Mouse (Mus musculus): ENCODE data around the gene Arhgef25. TPM values are rescaled to one million over a fixed set of nuclear protein-coding genes. Genes with fewer than 3 reads are reported as not detected.
A peak's percentile ranks its signal among the peaks of the same experiment; 100 is the strongest.
"Not testable (repeated sequence)": the region's sequence is repeated elsewhere in the genome, so short reads cannot be mapped to it uniquely, and the experiment has no call there.

The Arhgef25 gene
- polyA plus RNA-seq, 1 experiment, result 36.7 TPM

DNA sequence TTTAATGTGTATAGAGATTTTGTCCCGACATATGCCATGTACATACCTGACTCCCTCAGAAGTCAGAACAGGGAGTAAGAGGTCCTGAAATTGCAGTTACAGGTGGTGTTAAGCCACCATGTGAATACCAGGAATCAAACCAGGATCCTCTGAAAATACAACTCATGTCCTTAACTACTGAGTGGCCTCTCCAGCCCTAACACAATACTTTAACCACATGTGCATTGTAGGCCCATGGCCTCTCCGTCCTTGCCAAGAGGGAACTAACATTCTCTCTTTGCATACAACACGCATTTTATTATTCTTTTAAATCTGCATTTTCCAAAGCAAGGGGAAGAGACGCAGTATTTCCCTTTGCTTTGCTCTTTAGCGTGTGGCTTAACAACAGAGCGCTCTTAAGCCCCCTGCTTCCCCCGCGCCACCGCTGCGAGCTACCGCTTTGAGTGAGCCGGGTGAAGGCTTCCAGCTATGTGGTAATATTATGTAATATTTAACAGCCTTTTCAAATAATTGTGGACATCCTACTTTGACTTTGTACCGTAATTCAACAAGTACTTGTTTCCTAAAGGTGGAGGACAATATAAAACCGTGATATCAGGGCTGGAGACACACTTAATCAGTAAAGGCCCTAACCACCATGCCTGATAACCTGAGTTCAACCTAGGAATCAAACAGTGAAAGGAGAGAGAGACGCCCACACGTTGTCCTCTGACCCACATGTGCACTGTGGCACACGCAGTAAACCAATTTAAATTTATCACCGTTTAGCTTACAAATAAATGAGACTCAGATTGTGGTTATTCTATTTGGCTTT is 51.3 kb downstream of the Arhgef25 start:
- no peak for DNase-seq
- H3K4me3 ChIP-seq (replicated peaks; ENCODE audit: extremely low read depth, low read depth, low read length), result no peak overlapping the region
- H3K4me1 ChIP-seq (ENCODE audit: control insufficient read depth, insufficient read depth, low read length), result no peaks in the 10 kb centered on the region
- no peak for TF ChIP-seq POLR2A (IDR thresholded peaks at IDR 0.05; ENCODE audit: borderline replicate concordance, extremely low read depth, low read depth, low read length)
- WGBS, result 71% methylated on average over 18 of the region's 18 CpGs

DNA sequence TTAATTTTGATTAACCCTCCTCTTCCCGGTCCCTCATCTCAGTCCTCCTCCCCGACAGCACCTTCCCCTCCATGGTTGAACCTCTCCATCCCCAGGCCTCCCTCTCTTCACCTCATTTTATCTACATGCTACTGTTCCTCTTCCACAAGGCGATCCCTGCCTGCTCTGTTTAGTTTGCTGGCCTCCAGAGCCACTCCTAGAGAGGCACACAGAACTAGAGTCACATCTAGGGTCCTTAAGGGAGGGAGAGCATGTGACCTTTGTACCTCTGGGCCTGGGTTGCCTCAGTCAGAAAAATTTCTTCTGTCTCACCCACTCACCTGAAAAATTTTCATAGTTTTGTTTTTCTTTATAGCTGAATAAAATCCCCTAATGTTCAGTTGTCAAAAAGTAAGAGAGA is 52.0 kb downstream of the Arhgef25 start:
- H3K4me3 ChIP-seq (replicated peaks; ENCODE audit: extremely low read depth, low read depth, low read length), result no peak overlapping the region
- no peak for DNase-seq
- H3K4me1 ChIP-seq (ENCODE audit: control insufficient read depth, insufficient read depth, low read length), result no peaks in the 10 kb centered on the region
- TF ChIP-seq CTCF (IDR thresholded peaks at IDR 0.05; ENCODE audit: insufficient read depth, low read length), result no peak
- no peak for TF ChIP-seq POLR2A (IDR thresholded peaks at IDR 0.05; ENCODE audit: borderline replicate concordance, extremely low read depth, low read depth, low read length)
- WGBS, result 72% methylated on average over 3 of the region's 3 CpGs

DNA sequence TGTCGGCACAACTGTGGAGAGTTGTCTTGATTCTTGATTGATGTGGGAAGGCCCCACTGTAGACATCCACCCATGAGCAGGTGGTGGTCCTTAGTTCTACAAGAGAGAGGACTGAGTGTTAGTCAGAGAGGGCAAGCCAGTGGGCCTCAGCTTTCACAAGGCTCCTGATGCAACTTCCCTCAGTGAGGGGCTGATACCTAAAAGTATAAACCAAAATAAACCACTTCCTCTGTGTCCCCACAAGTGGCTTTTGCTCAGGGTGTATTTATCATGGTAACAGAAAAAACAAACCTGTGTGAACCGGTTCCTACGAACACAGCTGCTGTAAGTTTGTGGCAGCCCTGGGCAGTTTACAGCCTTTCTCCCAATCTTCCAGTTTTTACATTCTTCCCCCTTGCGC is 53.4 kb downstream of the Arhgef25 start:
- H3K4me3 ChIP-seq (replicated peaks; ENCODE audit: extremely low read depth, low read depth, low read length), result no peak overlapping the region
- 59% methylated on average over 4 of the region's 4 CpGs for WGBS
- H3K4me1 ChIP-seq (ENCODE audit: control insufficient read depth, insufficient read depth, low read length), result no peaks in the 10 kb centered on the region
- TF ChIP-seq POLR2A (IDR thresholded peaks at IDR 0.05; ENCODE audit: borderline replicate concordance, extremely low read depth, low read depth, low read length) (no peak), CTCF (IDR thresholded peaks at IDR 0.05; ENCODE audit: insufficient read depth, low read length) (no peak)
- DNase-seq, result no peak

DNA sequence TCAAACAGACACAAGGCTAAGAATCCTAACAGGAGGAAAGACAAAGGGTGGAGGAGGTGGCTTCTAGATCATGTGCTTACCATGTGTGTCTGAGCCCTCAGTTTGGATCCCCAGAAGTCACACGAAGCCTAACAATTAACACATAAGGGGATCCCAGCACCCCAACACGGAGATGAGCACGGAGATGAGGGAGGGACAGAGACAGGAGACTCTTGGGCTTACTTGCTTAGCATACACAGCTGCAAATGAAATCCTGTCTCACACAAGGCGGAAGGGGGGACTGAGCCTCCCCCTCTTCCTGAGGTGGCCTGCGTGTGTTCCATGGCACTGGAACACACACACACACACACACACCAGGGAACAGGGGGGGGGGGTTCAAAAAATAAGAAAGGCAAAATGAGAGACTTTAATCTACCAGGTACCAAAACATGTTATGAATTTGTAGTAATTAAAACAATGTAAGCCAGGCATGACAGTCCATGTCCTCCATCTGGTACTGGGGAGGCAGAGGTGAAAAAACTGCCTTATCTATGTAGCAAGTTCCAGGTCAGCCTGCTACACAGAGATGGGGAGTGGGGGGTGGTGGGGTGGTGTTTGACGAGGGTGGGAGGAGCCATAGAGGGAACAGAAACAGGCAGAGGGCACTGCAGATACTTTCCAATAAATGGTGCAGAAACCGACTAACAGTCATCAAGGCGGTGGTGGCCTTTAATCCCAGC is 54.6 kb downstream of the Arhgef25 start:
- Histone ChIP-seq H3K4me3 (replicated peaks; ENCODE audit: extremely low read depth, low read depth, low read length) (no peak overlapping the region), H3K4me1 (ENCODE audit: control insufficient read depth, insufficient read depth, low read length) (no peaks in the 10 kb centered on the region)
- TF ChIP-seq POLR2A (IDR thresholded peaks at IDR 0.05; ENCODE audit: borderline replicate concordance, extremely low read depth, low read depth, low read length) (no peak), CTCF (IDR thresholded peaks at IDR 0.05; ENCODE audit: insufficient read depth, low read length) (no peak)
- WGBS, result 39% methylated on average over 8 of the region's 8 CpGs
- DNase-seq, result no peak

DNA sequence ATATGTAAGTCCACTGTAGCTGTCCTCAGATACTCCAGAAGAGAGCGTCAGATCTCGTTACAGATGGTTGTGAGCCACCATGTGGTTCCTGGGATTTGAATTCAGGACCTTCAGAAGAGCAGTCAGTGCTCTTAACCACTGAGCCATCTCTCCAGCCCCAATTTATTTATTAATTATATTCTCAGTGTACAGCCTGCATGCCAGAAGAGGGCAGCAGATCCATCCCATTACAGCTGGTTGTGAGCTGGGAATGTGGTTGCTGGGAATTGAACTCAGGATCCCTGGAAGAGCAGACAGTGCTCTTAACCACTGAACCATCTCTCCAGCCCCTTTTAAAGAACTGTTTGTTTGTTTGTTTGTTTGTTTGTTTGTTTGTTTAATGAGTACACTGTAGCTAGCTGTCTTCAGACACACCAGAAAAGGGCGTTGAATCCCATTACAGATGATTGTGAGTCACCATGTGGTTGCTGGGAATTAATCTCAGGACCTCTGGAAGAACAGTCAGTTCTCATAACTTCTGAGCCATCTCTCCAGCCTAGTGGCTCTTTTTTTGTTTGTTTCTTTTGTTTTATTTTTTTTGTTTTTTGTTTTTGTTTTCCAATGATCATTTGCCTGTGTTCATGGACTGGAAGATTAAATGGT is 55.4 kb downstream of the Arhgef25 start:
- WGBS, result 73% methylated on average over 3 of the region's 3 CpGs

More for the DNA sequence above, 55.4 kb downstream of the Arhgef25 start:
- H3K4me3 ChIP-seq (replicated peaks; ENCODE audit: extremely low read depth, low read depth, low read length); DNase-seq; H3K4me1 ChIP-seq (ENCODE audit: control insufficient read depth, insufficient read depth, low read length): not testable (repeated sequence)
- peak; percentile 43; the same call in 1 of the 2 replicates for TF ChIP-seq CTCF (IDR thresholded peaks at IDR 0.05; ENCODE audit: insufficient read depth, low read length)

Other genes with a start within 250 kb of the Arhgef25 start
- 182 and 227 TPM in 2 replicates for gene Ctdsp2, start 211.4 kb downstream of the Arhgef25 start, polyA plus RNA-seq (2012; rRNA removed)
- gene Avil, start 189.4 kb downstream of the Arhgef25 start, polyA plus RNA-seq (2012; rRNA removed), result 0.12 and 0.30 TPM in 2 replicates
- gene Tsfm, start 159.2 kb downstream of the Arhgef25 start, polyA plus RNA-seq (2012; rRNA removed), result 22.4 and 25.1 TPM in 2 replicates
- 8.9 and 14.5 TPM in 2 replicates for gene Mettl1, start 148.7 kb downstream of the Arhgef25 start, polyA plus RNA-seq (2012; rRNA removed)
- gene Eef1akmt3, start 148.6 kb downstream of the Arhgef25 start, polyA plus RNA-seq (2012; rRNA removed), result 0.17 and 0.38 TPM in 2 replicates
- gene Cyp27b1, start 141.8 kb downstream of the Arhgef25 start, polyA plus RNA-seq (2012; rRNA removed), result 0.14 and 0.26 TPM in 2 replicates
- 5.4 and 6.1 TPM in 2 replicates for gene March9, start 129.9 kb downstream of the Arhgef25 start, polyA plus RNA-seq (2012; rRNA removed)
- gene Cdk4, start 126.5 kb downstream of the Arhgef25 start, polyA plus RNA-seq (2012; rRNA removed), result 151 and 182 TPM in 2 replicates
- gene Tspan31, start 119.8 kb downstream of the Arhgef25 start, polyA plus RNA-seq (2012; rRNA removed), result 60.8 and 99.3 TPM in 2 replicates
- 5.2 and 7.7 TPM in 2 replicates for gene Agap2, start 114.8 kb downstream of the Arhgef25 start, polyA plus RNA-seq (2012; rRNA removed)
- gene Os9, start 69.0 kb downstream of the Arhgef25 start, polyA plus RNA-seq (2012; rRNA removed), result 89.5 and 111 TPM in 2 replicates
- 70.8 and 81.2 TPM in 2 replicates for gene B4galnt1, start 24.9 kb downstream of the Arhgef25 start, polyA plus RNA-seq (2012; rRNA removed)
- 3.5 and 7.4 TPM in 2 replicates for gene Slc26a10, start 9.4 kb downstream of the Arhgef25 start, polyA plus RNA-seq (2012; rRNA removed)
- gene Dtx3, start 5.6 kb upstream of the Arhgef25 start, polyA plus RNA-seq (2012; rRNA removed), result 134 and 157 TPM in 2 replicates
- 36.6 and 45.7 TPM in 2 replicates for gene Pip4k2c, start 21.5 kb upstream of the Arhgef25 start, polyA plus RNA-seq (2012; rRNA removed)
- gene Kif5a, start 73.3 kb upstream of the Arhgef25 start, polyA plus RNA-seq (2012; rRNA removed), result 1.3 TPM in 2 replicates
- 149 and 178 TPM in 2 replicates for gene Dctn2, start 76.3 kb upstream of the Arhgef25 start, polyA plus RNA-seq (2012; rRNA removed)
- 52.2 and 57.6 TPM in 2 replicates for gene Mbd6, start 98.9 kb upstream of the Arhgef25 start, polyA plus RNA-seq (2012; rRNA removed)
- 35.4 and 36.9 TPM in 2 replicates for gene Mars, start 121.7 kb upstream of the Arhgef25 start, polyA plus RNA-seq (2012; rRNA removed)
- 18.2 and 19.2 TPM in 2 replicates for gene Arhgap9, start 131.9 kb upstream of the Arhgef25 start, polyA plus RNA-seq (2012; rRNA removed)
- gene Gli1, start 151.9 kb upstream of the Arhgef25 start, polyA plus RNA-seq (2012; rRNA removed), result 11.1 and 11.2 TPM in 2 replicates
- 0.02 TPM in 1 of 2 replicates, not detected in the other for gene Inhbe, start 164.3 kb upstream of the Arhgef25 start, polyA plus RNA-seq (2012; rRNA removed)
- gene Inhbc, start 180.3 kb upstream of the Arhgef25 start, polyA plus RNA-seq (2012; rRNA removed), result not detected in 2 replicates
- 90.3 and 129 TPM in 2 replicates for gene R3hdm2, start 190.2 kb upstream of the Arhgef25 start, polyA plus RNA-seq (2012; rRNA removed)